Mouse (Mus musculus) olfactory bulb, adult 2 months (tissue): ENCODE measurements at regions not wholly inside any gene's neighbourhood (a gene's known extent, or its start where the extent isn't known, plus 50 kb on each side); places are given as distances from the start of the nearest gene placed in this dataset.

Source experiments
- CTCF ChIP-seq: fragments of 200-500 bp; IDR thresholded peaks from 2 replicates; pipeline ENCODE4 v1.5.1; 2012; ENCODE audit warnings: low read depth, mild to moderate bottlenecking, low read length, moderate library complexity; ENCODE audit not compliant: insufficient read depth
- POLR2A ChIP-seq: fragments of 200-500 bp; IDR thresholded peaks from 2 replicates; pipeline ENCODE4 v1.6.1; 2012; ENCODE audit warnings: mild to moderate bottlenecking, low read depth, low read length, moderate library complexity; ENCODE audit not compliant: insufficient read depth

- TF ChIP-seq CTCF (no peak), POLR2A (no peak)
These were observed 246.3 kb upstream of the Hnrnpa3 start for GRCm38 (mm10) chr2:75412735-75413134.
